Mouse (Mus musculus) effector memory CD4-positive, alpha-beta T cell, adult 5 months (primary cell): ENCODE measurements around the gene Tor1aip2. TPM values are rescaled to one million over a fixed set of nuclear protein-coding genes. Genes with fewer than 3 reads are reported as not detected.

ENCODE experiments used
- polyA plus RNA-seq: library from polyadenylated mRNA; unstranded; fragments of 100-300 nt; shearing (Covaris generic); gene quantifications from one replicate; pipeline ENCODE4 v1.2.1, GENCODE M21; 2017

Tor1aip2 gene
- polyA plus RNA-seq: 85.8 TPM

GRCm38 (mm10) chr1:156035269-156035929 lies at the start of gene Tor1aip2:
Gene Tor1aip2 (plus strand): TSS chr1:156035403.

GRCm38 (mm10) chr1:156035930-156036737 lies 931 bp downstream of the Tor1aip2 start, which contains the start of gene Tor1aip1:
Gene Tor1aip1 (minus strand): TSS chr1:156036480.

Other genes starting within 250 kb of the Tor1aip2 start
- gene Qsox1, start 222.5 kb upstream of the Tor1aip2 start, polyA plus RNA-seq: 37.1 TPM
- 66.3 TPM for gene Cep350, start 62.1 kb upstream of the Tor1aip2 start, polyA plus RNA-seq
- 129 TPM for gene Tor1aip1, start 1.1 kb downstream of the Tor1aip2 start, polyA plus RNA-seq
- not detected for gene Fam163a, start 169.6 kb downstream of the Tor1aip2 start, polyA plus RNA-seq